Mouse (Mus musculus): ENCODE measurements around the gene Paics. TPM values are rescaled to one million over a fixed set of nuclear protein-coding genes. Genes with fewer than 3 reads are reported as not detected.
A peak's percentile ranks its signal among the peaks of the same experiment; 100 is the strongest.
"Not testable (repeated sequence)": the region's sequence is repeated elsewhere in the genome, so short reads cannot be mapped to it uniquely, and the experiment has no call there.

Gene Paics
- polyA plus RNA-seq, 1 experiment, result 121 TPM

DNA sequence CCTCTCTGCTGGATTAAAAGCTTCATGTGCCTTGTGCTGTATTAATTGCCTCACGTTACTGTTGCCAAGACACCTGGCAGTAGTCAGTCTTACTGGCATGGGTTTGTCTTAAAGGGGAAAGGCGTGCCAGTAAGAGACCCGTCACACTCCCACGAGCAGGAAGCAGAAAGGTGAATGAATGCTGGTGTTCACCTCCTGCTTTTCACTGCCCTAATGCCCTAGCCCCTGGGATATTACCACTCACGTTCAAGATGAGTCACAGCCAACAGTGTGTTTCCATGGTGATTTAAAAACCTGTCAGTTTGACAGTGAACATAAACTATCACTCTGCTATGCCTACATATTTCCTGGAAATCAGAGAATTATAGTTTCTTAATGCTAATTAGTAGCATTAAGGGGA is 18.1 kb downstream of the Paics start:
- H3K4me1 ChIP-seq (ENCODE audit: control insufficient read depth, insufficient read depth, insufficient read length, low read length), result no peaks in the 10 kb centered on the region
- H3K27ac ChIP-seq (replicated peaks; ENCODE audit: low read depth, low read length), result no peak overlapping the region
- no peak overlapping the region for H3K4me3 ChIP-seq (ENCODE audit: insufficient read depth, low read depth, low read length)

GRCm38 (mm10) chr5:76971115-76971514 is 20.0 kb downstream of the Paics start:
- H3K4me1 ChIP-seq (ENCODE audit: control insufficient read depth, insufficient read depth, insufficient read length, low read length); H3K27ac ChIP-seq (replicated peaks; ENCODE audit: low read depth, low read length); H3K4me3 ChIP-seq (ENCODE audit: insufficient read depth, low read depth, low read length): not testable (repeated sequence)

DNA sequence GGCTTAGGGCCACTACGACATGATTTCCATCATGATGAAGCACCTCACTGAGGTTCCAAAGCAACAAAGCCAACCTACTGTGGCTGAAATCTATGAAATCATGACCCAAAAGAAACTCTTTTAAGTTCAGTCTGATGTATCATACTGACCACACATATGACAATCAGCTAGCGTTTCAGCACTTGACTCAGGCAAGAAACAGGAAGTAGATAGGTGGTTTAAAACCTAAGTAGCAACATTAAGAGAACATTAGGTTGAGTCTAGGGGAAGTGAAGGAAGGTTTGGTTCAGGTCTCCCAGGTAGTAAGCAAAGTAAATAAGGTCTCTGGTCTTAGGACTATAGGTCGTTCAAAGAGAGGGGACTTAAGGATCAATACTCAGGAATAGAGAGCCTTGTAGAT is 22.4 kb downstream of the Paics start:
- Histone ChIP-seq H3K27ac (replicated peaks; ENCODE audit: low read depth, low read length) (no peak overlapping the region), H3K4me1 (ENCODE audit: control insufficient read depth, insufficient read depth, insufficient read length, low read length) (no peaks in the 10 kb centered on the region; the same call in 1 of the 2 replicates), H3K4me3 (ENCODE audit: insufficient read depth, low read depth, low read length) (no peak overlapping the region)

- H3K27ac ChIP-seq (replicated peaks; ENCODE audit: low read depth, low read length), result no peak overlapping the region; the same call in 1 of the 2 replicates
These were observed 23.1 kb downstream of the Paics start for GRCm38 (mm10) chr5:76974207-76974553.

GRCm38 (mm10) chr5:76974554-76975285 is 23.6 kb downstream of the Paics start, which contains the start of gene Srp72:
Gene Srp72 (plus strand): TSS chr5:76974683.
- Histone ChIP-seq H3K4me3 (ENCODE audit: insufficient read depth, low read depth, low read length) (peak within 1 kb of the TSS; percentile 98), H3K4me1 (ENCODE audit: control insufficient read depth, insufficient read depth, insufficient read length, low read length) (no peaks in the 10 kb centered on the region; the same call in 1 of the 2 replicates), H3K27ac (replicated peaks; ENCODE audit: low read depth, low read length) (peak within 1 kb of the TSS; percentile 97)

More at GRCm38 (mm10) chr5:76974207-76974553, 23.1 kb downstream of the Paics start:
- Histone ChIP-seq H3K4me1 (ENCODE audit: control insufficient read depth, insufficient read depth, insufficient read length, low read length) (no peaks in the 10 kb centered on the region; the same call in 1 of the 2 replicates), H3K4me3 (ENCODE audit: insufficient read depth, low read depth, low read length) (peak overlapping the region; percentile 98)

DNA sequence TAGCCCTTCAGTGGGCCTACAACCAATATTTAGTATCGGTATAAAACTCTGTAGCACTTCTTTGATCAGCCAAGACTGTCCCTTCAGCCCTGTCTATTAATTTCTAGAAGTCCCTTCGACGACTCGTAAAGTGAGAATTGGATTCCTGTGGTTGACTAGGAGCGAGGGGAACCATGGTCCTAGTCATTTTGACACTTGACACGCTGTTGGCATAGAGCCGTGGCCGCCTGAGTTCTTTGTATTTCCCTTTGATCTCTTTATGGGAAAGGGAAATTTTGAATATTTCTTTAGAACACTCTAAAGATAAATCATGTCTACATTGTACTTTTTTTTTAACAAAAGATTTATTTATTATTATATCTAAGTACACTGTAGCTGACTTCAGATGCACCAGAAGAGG is 24.6 kb downstream of the Paics start:
- Histone ChIP-seq H3K4me1 (ENCODE audit: control insufficient read depth, insufficient read depth, insufficient read length, low read length) (no peaks in the 10 kb centered on the region; the same call in 1 of the 2 replicates), H3K4me3 (ENCODE audit: insufficient read depth, low read depth, low read length) (peak overlapping the region; percentile 23), H3K27ac (replicated peaks; ENCODE audit: low read depth, low read length) (no peak overlapping the region)

DNA sequence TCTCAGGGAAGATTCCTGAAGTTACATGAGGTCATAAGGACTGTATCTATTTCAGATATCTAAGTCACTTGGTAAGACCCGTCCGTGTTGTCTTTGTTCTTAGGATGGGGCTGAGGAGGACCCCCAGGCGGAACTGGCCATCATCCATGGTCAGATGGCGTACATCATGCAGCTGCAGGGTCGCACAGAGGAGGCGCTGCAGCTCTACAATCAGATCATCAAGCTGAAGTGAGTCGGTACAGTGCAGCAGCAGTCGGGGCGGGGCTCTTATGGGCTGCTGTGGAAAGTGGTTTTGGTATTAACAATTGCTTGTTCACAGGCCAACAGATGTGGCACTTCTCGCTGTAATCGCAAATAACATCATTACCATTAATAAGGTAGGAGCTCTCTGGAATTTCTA is 32.9 kb downstream of the Paics start:
- Histone ChIP-seq H3K4me3 (ENCODE audit: insufficient read depth, low read depth, low read length) (no peak overlapping the region), H3K27ac (replicated peaks; ENCODE audit: low read depth, low read length) (no peak overlapping the region), H3K4me1 (ENCODE audit: control insufficient read depth, insufficient read depth, insufficient read length, low read length) (no peaks in the 10 kb centered on the region)

DNA sequence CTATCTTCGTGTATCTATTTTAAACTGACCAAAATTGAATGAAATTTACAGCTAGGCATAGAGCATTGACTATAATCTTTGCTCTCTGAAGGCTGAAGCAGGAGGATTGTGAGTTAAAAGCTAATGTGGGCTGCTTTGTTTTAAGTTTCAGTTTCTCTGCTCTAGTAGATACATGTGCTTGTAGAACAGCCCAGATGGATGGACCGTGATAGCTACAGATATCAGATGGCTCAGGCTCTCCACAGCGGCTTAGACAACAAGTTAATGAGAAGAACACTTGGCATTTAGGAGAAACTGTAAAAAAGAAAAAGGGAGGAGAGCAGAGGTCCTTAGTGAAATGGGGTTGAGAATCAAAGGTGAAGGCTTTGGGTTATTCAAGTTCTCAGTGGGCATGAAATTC is 39.7 kb downstream of the Paics start:
- H3K4me1 ChIP-seq (ENCODE audit: control insufficient read depth, insufficient read depth, insufficient read length, low read length), result no peaks in the 10 kb centered on the region
- no peak overlapping the region for H3K4me3 ChIP-seq (ENCODE audit: insufficient read depth, low read depth, low read length)
- no peak overlapping the region for H3K27ac ChIP-seq (replicated peaks; ENCODE audit: low read depth, low read length)

DNA sequence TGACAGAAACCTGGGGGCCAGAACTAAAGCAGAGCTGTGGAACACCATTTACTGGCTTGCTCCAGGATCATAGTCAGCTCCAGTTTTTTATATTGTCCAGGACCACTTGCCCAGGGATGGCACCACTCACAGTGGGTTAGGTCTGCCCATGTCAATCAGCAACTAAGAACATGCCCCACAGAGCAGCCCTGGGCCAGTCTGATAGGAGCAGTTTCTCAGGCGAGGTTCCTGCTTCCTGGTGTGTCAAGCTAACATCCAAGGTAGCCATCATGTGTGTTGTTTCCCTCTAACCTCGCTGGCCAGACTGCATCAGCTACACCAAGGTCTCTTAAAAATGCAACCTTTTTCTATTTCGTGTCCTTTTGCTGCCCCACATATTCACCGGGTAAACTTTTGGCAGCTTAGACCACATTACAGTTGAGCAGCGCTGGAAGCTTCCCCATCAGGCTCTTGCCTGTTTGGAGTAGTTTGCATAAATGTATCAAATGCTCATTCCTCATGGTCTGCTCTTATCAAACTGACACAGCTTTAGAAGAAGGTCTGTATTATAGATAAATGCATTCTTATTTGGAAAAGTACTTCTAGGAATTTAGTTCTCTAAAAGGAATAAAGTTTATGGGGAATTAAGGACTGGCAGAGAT is 42.2 kb downstream of the Paics start:
- Histone ChIP-seq H3K27ac (replicated peaks; ENCODE audit: low read depth, low read length) (no peak overlapping the region), H3K4me1 (ENCODE audit: control insufficient read depth, insufficient read depth, insufficient read length, low read length) (no peaks in the 10 kb centered on the region), H3K4me3 (ENCODE audit: insufficient read depth, low read depth, low read length) (no peak overlapping the region)

GRCm38 (mm10) chr5:76998416-76998815 is 47.3 kb downstream of the Paics start:
- no peak overlapping the region for H3K4me3 ChIP-seq (ENCODE audit: insufficient read depth, low read depth, low read length)
- no peak overlapping the region for H3K27ac ChIP-seq (replicated peaks; ENCODE audit: low read depth, low read length)
- H3K4me1 ChIP-seq (ENCODE audit: control insufficient read depth, insufficient read depth, insufficient read length, low read length), result no peaks in the 10 kb centered on the region

DNA sequence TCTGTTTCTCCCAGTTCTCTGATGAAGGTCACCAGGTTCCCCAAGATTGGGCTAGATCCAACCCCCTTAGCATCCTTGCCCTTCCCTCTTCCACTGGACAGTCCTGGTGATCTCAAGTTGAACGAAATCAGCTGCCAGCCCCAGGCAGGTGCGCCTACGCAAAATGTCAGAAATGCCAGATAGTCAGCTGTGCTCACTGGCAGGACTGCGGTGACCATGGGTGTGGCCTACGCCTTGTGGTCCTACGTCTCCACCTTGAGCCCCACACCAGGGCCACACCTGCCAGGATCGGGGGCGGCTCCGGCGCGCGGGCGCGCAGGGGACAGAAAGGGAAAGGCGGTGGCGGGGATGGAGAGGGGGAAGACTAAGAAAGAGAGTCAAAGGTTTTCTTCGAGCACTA is 50.1 kb downstream of the Paics start:
- Histone ChIP-seq H3K27ac (replicated peaks; ENCODE audit: low read depth, low read length) (no peak overlapping the region), H3K4me1 (ENCODE audit: control insufficient read depth, insufficient read depth, insufficient read length, low read length) (no peaks in the 10 kb centered on the region), H3K4me3 (ENCODE audit: insufficient read depth, low read depth, low read length) (no peak overlapping the region)

DNA sequence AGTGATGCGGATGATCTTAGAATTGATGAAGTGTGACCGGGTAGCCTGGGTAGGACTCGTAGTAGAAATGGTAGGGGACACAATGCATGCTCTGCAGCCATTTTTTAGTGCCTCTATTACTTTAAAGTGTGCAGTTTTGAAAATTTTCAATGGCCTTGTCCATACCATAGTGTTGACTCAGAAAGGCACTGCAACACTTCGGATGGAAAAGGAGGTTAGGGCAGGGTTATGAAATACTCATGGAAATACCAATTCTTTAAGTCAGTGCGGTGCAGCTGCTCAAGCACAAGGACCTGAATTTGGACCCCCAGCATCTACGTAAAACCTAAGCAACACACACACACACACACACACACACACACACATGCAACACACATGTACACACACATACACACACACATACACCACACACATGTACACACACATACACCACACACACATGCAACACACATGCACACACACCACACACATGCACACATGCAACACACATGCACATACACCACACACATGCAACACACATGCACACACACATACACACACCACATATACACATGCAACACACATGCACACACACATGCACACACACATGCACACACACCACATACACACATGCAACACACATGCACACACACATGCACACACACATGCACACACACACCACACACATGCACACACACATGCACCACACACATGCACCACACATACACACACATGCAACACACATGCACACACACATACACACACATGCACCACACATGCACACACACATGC is 53.1 kb downstream of the Paics start, which contains the start of gene Arl9:
Arl9 (plus strand) TSS at position 5 of the 771 bp plus-strand sequence.
- no peak within 1 kb of the TSS for H3K4me3 ChIP-seq (ENCODE audit: insufficient read depth, low read depth, low read length)
- H3K27ac ChIP-seq (replicated peaks; ENCODE audit: low read depth, low read length), result no peak within 1 kb of the TSS
- H3K4me1 ChIP-seq (ENCODE audit: control insufficient read depth, insufficient read depth, insufficient read length, low read length), result no peaks in the 10 kb centered on the region

- H3K4me3 ChIP-seq (ENCODE audit: insufficient read depth, low read depth, low read length), result no peak overlapping the region
- H3K27ac ChIP-seq (replicated peaks; ENCODE audit: low read depth, low read length), result no peak overlapping the region
- no peaks in the 10 kb centered on the region for H3K4me1 ChIP-seq (ENCODE audit: control insufficient read depth, insufficient read depth, insufficient read length, low read length)
These were observed 59.2 kb downstream of the Paics start for GRCm38 (mm10) chr5:77010352-77010751.

DNA sequence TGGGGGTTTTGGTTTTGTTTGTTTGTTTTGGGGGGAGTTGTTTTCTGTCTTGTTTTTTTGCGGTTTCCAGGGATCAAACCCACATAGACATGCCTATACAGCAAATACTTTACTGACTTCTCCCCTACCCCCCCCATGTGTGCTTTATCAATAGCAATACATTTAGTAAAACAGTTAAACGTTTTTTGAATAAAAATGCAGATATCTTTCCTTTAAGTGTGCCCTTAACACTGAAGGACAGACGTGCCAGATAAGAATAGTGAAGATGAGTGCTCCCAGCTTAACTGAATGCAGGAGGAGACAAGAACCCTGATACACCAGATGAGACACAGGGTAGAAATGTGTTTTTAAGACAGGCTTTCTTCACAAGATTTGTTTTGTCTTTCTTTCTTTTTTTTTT is 60.0 kb downstream of the Paics start:
- Histone ChIP-seq H3K4me1 (ENCODE audit: control insufficient read depth, insufficient read depth, insufficient read length, low read length) (no peaks in the 10 kb centered on the region), H3K27ac (replicated peaks; ENCODE audit: low read depth, low read length) (no peak overlapping the region), H3K4me3 (ENCODE audit: insufficient read depth, low read depth, low read length) (no peak overlapping the region)

- Histone ChIP-seq H3K4me1 (ENCODE audit: control insufficient read depth, insufficient read depth, insufficient read length, low read length) (no peaks in the 10 kb centered on the region), H3K4me3 (ENCODE audit: insufficient read depth, low read depth, low read length) (no peak overlapping the region), H3K27ac (replicated peaks; ENCODE audit: low read depth, low read length) (no peak overlapping the region)
These were observed 62.1 kb downstream of the Paics start for GRCm38 (mm10) chr5:77013171-77013570.

Measured in brown adipose tissue, adult 24 weeks (tissue).